ENCODE assay signal across 27 mouse cellular contexts in the genomic region with DNA sequence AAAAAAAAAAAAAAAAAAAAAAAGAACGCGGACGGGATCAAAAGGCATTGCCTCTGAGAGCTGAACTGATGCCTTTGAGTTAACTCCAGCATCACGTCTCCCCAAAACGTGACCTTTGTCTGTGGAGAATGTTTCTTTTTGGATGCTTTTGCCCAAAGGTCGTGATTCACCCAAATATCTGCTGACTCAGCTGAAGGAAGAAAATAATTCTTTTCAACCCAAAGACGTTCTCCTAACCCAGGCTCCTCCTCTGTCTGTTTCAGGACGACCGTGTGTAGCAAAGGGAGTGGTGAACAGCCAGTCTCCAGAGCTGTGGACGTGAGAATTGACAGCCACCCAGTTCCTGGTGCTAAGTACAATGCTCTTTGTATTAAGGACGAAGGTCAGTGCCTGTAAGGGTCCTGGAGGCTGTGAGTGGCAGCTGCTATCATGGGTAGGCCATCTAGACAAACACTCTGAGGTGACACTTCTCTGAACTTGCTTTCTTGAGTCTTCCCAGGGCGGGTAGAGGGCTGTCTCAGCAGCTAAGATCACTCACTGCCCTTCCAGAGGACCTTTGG. TPM values are rescaled to one million over a fixed set of nuclear protein-coding genes. Genes with fewer than 3 reads are reported as not detected.
DNase-seq lines count a peak whose midpoint lies in the region; ATAC-seq and TF ChIP-seq lines count a peak whose summit lies in the region.
"Had no signal": no experiment of that assay in that cellular context is flagged by ENCODE, and none has a peak within 500 bp of the region (broad histone marks: within the 10 kb centered on the region; RNA-seq: fewer than 3 reads in every experiment).

No protein-coding gene starts in this region.

- H3K9me3 ChIP-seq in CH12.LX (replicated peaks; ENCODE audit: low read length): no peaks in the 10 kb centered on the region
- H3K9me3 ChIP-seq in intestine, embryonic 15.5 days: no peaks in the 10 kb centered on the region
- H3K9me3 ChIP-seq in hindbrain, embryonic 10.5 days: no peaks in the 10 kb centered on the region
- H3K9me3 ChIP-seq: embryonic facial prominence, embryonic 13.5 days; forebrain, embryonic 13.5 days; hindbrain, embryonic 13.5 days had no signal

- no peak overlapping the region for H3K9ac ChIP-seq in CH12.LX (ENCODE audit: insufficient read depth, low read depth)
- H3K9ac ChIP-seq in intestine, embryonic 15.5 days: no peak overlapping the region
- H3K9ac ChIP-seq: embryonic facial prominence, embryonic 13.5 days; forebrain, embryonic 13.5 days; hindbrain, embryonic 13.5 days had no signal

- no peaks in the 10 kb centered on the region for H3K36me3 ChIP-seq in kidney, adult 2 months (ENCODE audit: control insufficient read depth, insufficient read depth, low read length)
- no peaks in the 10 kb centered on the region for H3K36me3 ChIP-seq in CH12.LX (replicated peaks in 1 of 2; ENCODE audit: control insufficient read depth in 1 of 2, insufficient read depth in 1 of 2, low read length in 1 of 2)
- no peaks in the 10 kb centered on the region for H3K36me3 ChIP-seq in intestine, embryonic 15.5 days
- no peaks in the 10 kb centered on the region for H3K36me3 ChIP-seq in small intestine, adult 2 months (ENCODE audit: control insufficient read depth, insufficient read depth, low read length)
- no peaks in the 10 kb centered on the region for H3K36me3 ChIP-seq in hindbrain, embryonic 10.5 days
- H3K36me3 ChIP-seq: embryonic facial prominence, embryonic 13.5 days; hindbrain, embryonic 13.5 days had no signal

- WGBS in kidney, adult 2 months: 44% methylated on average over 12 of the region's 12 CpGs
- WGBS in intestine, embryonic 15.5 days: 49% methylated on average over 12 of the region's 12 CpGs
- 32% methylated on average over 12 of the region's 12 CpGs for WGBS in small intestine, adult 2 months
- WGBS in hindbrain, embryonic 10.5 days: 49% methylated on average over 12 of the region's 12 CpGs

- no peak overlapping the region for H3K4me2 ChIP-seq in CH12.LX (ENCODE audit: insufficient read depth, low read depth, poor library complexity, severe bottlenecking)
- no peak overlapping the region for H3K4me2 ChIP-seq in intestine, embryonic 15.5 days (replicated peaks)
- H3K4me2 ChIP-seq: embryonic facial prominence, embryonic 13.5 days; forebrain, embryonic 13.5 days; heart, embryonic 11.5 days; hindbrain, embryonic 13.5 days had no signal

- no peaks in the 10 kb centered on the region for H3K79me2 ChIP-seq in CH12.LX (replicated peaks; ENCODE audit: control insufficient read depth, extremely low read depth, insufficient read depth, poor library complexity, severe bottlenecking)

- in situ Hi-C loops in CH12.LX (cut with MboI; ENCODE audit: low pct_ligation_motif_present, low pct_unique_long_range_greater_than_20kb, low sequenced_read_pairs): no loop called here

- H3K27me3 ChIP-seq in kidney, adult 2 months (replicated peaks; ENCODE audit: control insufficient read depth, insufficient read depth, low read length): no peaks in the 10 kb centered on the region
- no peaks in the 10 kb centered on the region for H3K27me3 ChIP-seq in CH12.LX (replicated peaks)
- H3K27me3 ChIP-seq in intestine, embryonic 15.5 days (replicated peaks): no peaks in the 10 kb centered on the region
- no peaks in the 10 kb centered on the region for H3K27me3 ChIP-seq in small intestine, adult 2 months (ENCODE audit: control insufficient read depth, insufficient read depth, low read length)
- H3K27me3 ChIP-seq in hindbrain, embryonic 10.5 days (ENCODE audit: insufficient read depth, poor library complexity, severe bottlenecking): no peaks in the 10 kb centered on the region
- H3K27me3 ChIP-seq: forebrain, embryonic 13.5 days; hindbrain, embryonic 13.5 days had no signal

- TF ChIP-seq POLR2A in kidney, adult 2 months (IDR thresholded peaks at IDR 0.05; ENCODE audit: low read depth, low read length): no peak
- TF ChIP-seq POLR2A in CH12.LX (IDR thresholded peaks at IDR 0.05; ENCODE audit: low read depth, low read length): no peak
- TF ChIP-seq POLR2A in small intestine, adult 2 months (IDR thresholded peaks at IDR 0.05; ENCODE audit: low read depth, low read length): no peak

- no peak for TF ChIP-seq CTCF in kidney, adult 2 months (conservative IDR thresholded peaks at IDR 0.05; ENCODE audit: insufficient read depth, insufficient read length, low read depth, low read length)
- TF ChIP-seq CTCF in CH12.LX (conservative IDR thresholded peaks at IDR 0.05 in 1 of 2, IDR thresholded peaks at IDR 0.05 in 1 of 2; ENCODE audit: low read depth in 2 of 2, low read length in 2 of 2): no peak
- no peak for TF ChIP-seq CTCF in small intestine, adult 2 months (IDR thresholded peaks at IDR 0.05; ENCODE audit: extremely low read depth, insufficient read length, insufficient replicate concordance, low read depth, low read length)

- peak; percentile 71 for ATAC-seq in intestine, embryonic 15.5 days
- ATAC-seq: forebrain, embryonic 13.5 days; forebrain, embryonic 16.5 days; hindbrain, postnatal 0 days had no signal

- no peak overlapping the region for H3K4me3 ChIP-seq in kidney, adult 2 months (ENCODE audit: insufficient read depth, low read depth, low read length)
- H3K4me3 ChIP-seq in CH12.LX (replicated peaks in 1 of 3; ENCODE audit: low read depth in 2 of 3, low read length in 2 of 3, poor library complexity in 1 of 3): no peak overlapping the region
- H3K4me3 ChIP-seq in intestine, embryonic 15.5 days (replicated peaks): no peak overlapping the region
- H3K4me3 ChIP-seq in small intestine, adult 2 months (ENCODE audit: low read depth, low read length): no peak overlapping the region
- no peak overlapping the region for H3K4me3 ChIP-seq in hindbrain, embryonic 10.5 days
- H3K4me3 ChIP-seq: embryonic facial prominence, embryonic 13.5 days; erythroblast, embryonic 14.5 days; forebrain, embryonic 13.5 days; hindbrain, embryonic 13.5 days had no signal

- H3K4me1 ChIP-seq in kidney, adult 2 months (ENCODE audit: control insufficient read depth, insufficient read depth, low read length): no peaks in the 10 kb centered on the region
- no peaks in the 10 kb centered on the region for H3K4me1 ChIP-seq in CH12.LX (ENCODE audit: control insufficient read depth in 1 of 2, insufficient read depth in 2 of 2)
- 0 out of 2 replicates have a peak, but pooled peaks cover 2% of the 10 kb centered on the region for H3K4me1 ChIP-seq in intestine, embryonic 15.5 days (replicated peaks)
- peaks cover 3% of the 10 kb centered on the region; the same call in 1 of the 2 replicates for H3K4me1 ChIP-seq in small intestine, adult 2 months (ENCODE audit: control insufficient read depth, insufficient read depth, insufficient read length, low read length)
- no peaks in the 10 kb centered on the region for H3K4me1 ChIP-seq in hindbrain, embryonic 10.5 days (replicated peaks)
- H3K4me1 ChIP-seq: embryonic facial prominence, embryonic 13.5 days; forebrain, embryonic 13.5 days; hindbrain, embryonic 13.5 days had no signal

- dilution Hi-C loops in CH12.LX (cut with MboI; ENCODE audit: extremely low pct_ligation_motif_present, extremely low pct_unique_long_range_greater_than_20kb, low sequenced_read_pairs): no loop called here

- H3K27ac ChIP-seq in kidney, adult 2 months (ENCODE audit: insufficient read depth, low read depth, low read length): no peak overlapping the region; the same call in 1 of the 2 replicates
- no peak overlapping the region for H3K27ac ChIP-seq in CH12.LX (ENCODE audit: insufficient read depth, low read depth)
- H3K27ac ChIP-seq in intestine, embryonic 15.5 days: no peak overlapping the region
- H3K27ac ChIP-seq in small intestine, adult 2 months (ENCODE audit: insufficient read depth, low read depth, low read length): peak overlapping the region; percentile 17; the same call in 1 of the 2 replicates
- no peak overlapping the region for H3K27ac ChIP-seq in hindbrain, embryonic 10.5 days
- H3K27ac ChIP-seq: embryonic facial prominence, embryonic 13.5 days; forebrain, embryonic 13.5 days; hindbrain, embryonic 13.5 days; hindbrain, postnatal 0 days had no signal

- peak; percentile 14 for DNase-seq in kidney, adult 2 months
- no peak for DNase-seq in kidney, postnatal 4 days
- DNase-seq in CH12.LX (ENCODE audit: extremely low read depth): no peak
- no peak for DNase-seq in hindbrain, embryonic 10.5 days (ENCODE audit: low spot score)
- no peak for DNase-seq in retina, embryonic 14.5 days (ENCODE audit: low spot score)
- no peak for DNase-seq in layer of hippocampus, adult 18-20 months (ENCODE audit: low spot score in 2 of 2)
- DNase-seq: adrenal gland, adult 2 months; adrenal gland, postnatal 14 days; cerebellum, adult 11 months; cerebellum, adult 2 months; cerebellum, adult 9-11 months; cerebellum, postnatal 25 days; gastrocnemius, postnatal 10 days; gastrocnemius, postnatal 36 days; heart, adult 11 months had no signal

- no peak for TF ChIP-seq EP300 in CH12.LX (IDR thresholded peaks at IDR 0.05; ENCODE audit: low read length)

- TF ChIP-seq RAD21 in CH12.LX (IDR thresholded peaks at IDR 0.05; ENCODE audit: low read depth, low read length): no peak

TF ChIP-seq in CH12.LX, 34 proteins besides CTCF, POLR2A, EP300 and RAD21:
- TF ChIP-seq MAFK (IDR thresholded peaks at IDR 0.05; ENCODE audit: insufficient replicate concordance, low read length) (peak; percentile 90), HCFC1 (IDR thresholded peaks at IDR 0.05; ENCODE audit: low read depth, low read length) (no peak), UBTF (IDR thresholded peaks at IDR 0.05; ENCODE audit: low read depth, low read length) (no peak), ZKSCAN1 (IDR thresholded peaks at IDR 0.05; ENCODE audit: borderline replicate concordance, low read depth, low read length) (no peak)

RNA-seq across cellular contexts. Expression of a gene that starts 11.6 kb away (rescaled TPM):
- 0.48 and 0.90 TPM in 2 replicates for polyA plus RNA-seq in kidney, adult 2 months (2012; rRNA removed)
- total RNA-seq in CH12.LX (2012; rRNA removed): 0.04 TPM in 1 of 2 replicates, not detected in the other
- total RNA-seq in CH12.LX (2014; rRNA removed): not detected in 2 replicates
- not detected in 2 replicates for polyA plus RNA-seq in CH12.LX (2012; ENCODE audit: insufficient read length, low read depth)
- polyA plus RNA-seq in intestine, embryonic 15.5 days (2015; fragmentation: Nextera tagmentation; extraction: Ambion mirVana): 0.42 and 0.63 TPM in 2 replicates
- 0.05 and 0.06 TPM in 2 replicates for polyA plus RNA-seq in small intestine, adult 2 months (2012; rRNA removed)
- polyA plus RNA-seq in hindbrain, embryonic 10.5 days (2016; fragmentation: Nextera tagmentation; extraction: Ambion mirVana): 0.16 and 0.30 TPM in 2 replicates
- 1 to 10 TPM; 3.0 to 3.7 TPM for total RNA-seq in layer of hippocampus, adult 18-20 months (2021)
- total RNA-seq: common myeloid progenitor, adult 5-6 weeks; hematopoietic stem cell, adult 5-6 weeks; MEL had no signal
- polyA plus RNA-seq: erythroblast, embryonic 14.5 days; forebrain, embryonic 13.5 days; forebrain, embryonic 16.5 days had no signal

RNA-seq across cellular contexts. Expression of a gene that starts 22.6 kb away (rescaled TPM):
- polyA plus RNA-seq in kidney, adult 2 months (2012; rRNA removed): 2.8 and 3.5 TPM in 2 replicates
- total RNA-seq in CH12.LX (2012; rRNA removed) (0.84 and 1.1 TPM in 2 replicates), CH12.LX (2014; rRNA removed) (0.54 and 0.65 TPM in 2 replicates)
- 0.81 and 1.0 TPM in 2 replicates for polyA plus RNA-seq in CH12.LX (2012; ENCODE audit: insufficient read length, low read depth)
- polyA plus RNA-seq in intestine, embryonic 15.5 days (2015; fragmentation: Nextera tagmentation; extraction: Ambion mirVana): 2.7 and 3.2 TPM in 2 replicates
- polyA plus RNA-seq in small intestine, adult 2 months (2012; rRNA removed): 0.81 and 1.2 TPM in 2 replicates
- 6.4 and 8.8 TPM in 2 replicates for polyA plus RNA-seq in hindbrain, embryonic 10.5 days (2016; fragmentation: Nextera tagmentation; extraction: Ambion mirVana)
- total RNA-seq in layer of hippocampus, adult 18-20 months (2021): 10 to 100 TPM; 32.5 to 33.1 TPM
- polyA plus RNA-seq: erythroblast, embryonic 14.5 days had no signal
